Mouse (Mus musculus) left cerebral cortex, postnatal 4 days (tissue): Measurements from ENCODE around the gene Dusp28. TPM values are rescaled to one million over a fixed set of nuclear protein-coding genes. Genes with fewer than 3 reads are reported as not detected.

ENCODE experiments used
- DNase-seq: peaks from one replicate; pipeline ENCODE4 v3.0.0-alpha.2; 2022
- intact Hi-C: fragments of 180-260 bp; cut with DNase I; formaldehyde crosslinking; loops from one replicate; pipeline ENCODE4 v1.15.1; 2025
- total RNA-seq, 2 experiments: library from RNA; stranded (reverse); gene quantifications; 2 replicates each; pipeline ENCODE4 v1.2.3; 2021

Dusp28 gene
- total RNA-seq = 1 to 10 TPM; 6.3 to 7.0 TPM

GRCm38 (mm10) chr1:92906779-92907631 lies at the start of gene Dusp28:
Dusp28 (plus strand) TSS chr1:92906981.
- intact Hi-C loops = no loop called here
- peak; percentile 90 for DNase-seq

GRCm38 (mm10) chr1:92861503-92861902 lies 45.3 kb upstream of the Dusp28 start:
- no peak for DNase-seq
- intact Hi-C loops = no loop called here

DNA sequence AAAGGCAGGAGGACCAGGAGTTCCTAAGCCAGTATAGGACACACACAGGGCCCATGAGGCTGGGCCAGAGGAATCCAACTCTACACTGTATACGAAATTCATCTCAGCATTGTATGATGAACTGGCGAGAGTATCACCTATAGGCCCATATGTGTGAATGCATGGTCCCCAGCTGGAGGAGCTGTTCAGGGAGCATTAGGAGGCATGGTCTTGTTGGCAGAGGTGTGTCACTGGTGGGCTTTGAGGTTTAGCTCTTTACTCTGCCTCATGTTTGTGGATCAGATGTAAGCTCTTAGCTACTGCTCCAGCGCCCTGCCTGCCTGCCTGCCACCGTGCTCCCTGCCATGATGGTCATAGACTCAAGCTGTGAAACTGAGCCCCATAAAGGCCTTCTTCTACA lies 43.5 kb upstream of the Dusp28 start:
- DNase-seq = no peak
- intact Hi-C loops = no loop called here

GRCm38 (mm10) chr1:92866170-92866569 lies 40.6 kb upstream of the Dusp28 start:
- intact Hi-C loops = no loop called here
- no peak for DNase-seq

DNA sequence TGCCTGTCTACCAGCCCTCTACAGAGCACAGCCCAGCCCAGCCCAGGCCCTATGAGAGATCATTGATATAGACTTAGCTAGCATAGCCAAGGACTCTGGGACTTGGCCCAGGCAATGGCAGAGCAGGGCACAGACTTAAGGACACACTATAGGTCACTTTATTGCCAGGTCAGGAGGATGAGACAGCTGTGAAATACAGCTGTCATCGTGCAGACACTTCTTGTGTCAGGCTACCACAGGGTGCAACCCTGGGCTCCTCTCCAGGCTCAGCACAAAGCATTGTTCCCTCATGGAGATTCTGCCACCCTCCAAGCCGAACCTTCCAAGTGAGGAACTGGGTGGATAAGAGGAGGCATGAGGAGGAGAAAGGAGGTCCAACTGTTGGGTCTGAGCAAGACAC lies 36.8 kb upstream of the Dusp28 start:
- DNase-seq = no peak
- intact Hi-C loops = no loop called here

DNA sequence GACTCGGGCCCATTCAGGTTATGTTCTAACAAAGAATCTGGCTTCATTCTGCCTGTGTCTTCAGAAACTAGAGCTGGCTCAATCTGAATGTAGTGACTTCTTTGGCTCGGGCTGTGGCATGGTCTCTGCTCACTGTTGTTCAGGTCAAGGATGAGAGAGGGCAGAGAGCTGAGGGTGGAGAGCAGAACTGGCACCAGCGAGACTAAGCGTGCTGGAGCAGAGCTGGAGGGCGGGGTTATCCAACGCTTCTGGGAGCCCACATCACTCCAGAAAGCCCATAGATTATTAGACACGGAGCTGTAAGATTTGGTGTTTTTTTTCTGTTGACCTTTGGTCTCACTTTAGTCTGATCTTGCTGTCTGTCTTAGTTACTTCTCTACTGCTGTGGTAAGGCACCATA lies 34.1 kb upstream of the Dusp28 start:
- no peak for DNase-seq
- intact Hi-C loops = no loop called here

GRCm38 (mm10) chr1:92874011-92874410 lies 32.8 kb upstream of the Dusp28 start:
- DNase-seq = no peak
- intact Hi-C loops = no loop called here

GRCm38 (mm10) chr1:92875360-92876111 lies 31.2 kb upstream of the Dusp28 start:
- no peak for DNase-seq
- intact Hi-C loops = no loop called here

DNA sequence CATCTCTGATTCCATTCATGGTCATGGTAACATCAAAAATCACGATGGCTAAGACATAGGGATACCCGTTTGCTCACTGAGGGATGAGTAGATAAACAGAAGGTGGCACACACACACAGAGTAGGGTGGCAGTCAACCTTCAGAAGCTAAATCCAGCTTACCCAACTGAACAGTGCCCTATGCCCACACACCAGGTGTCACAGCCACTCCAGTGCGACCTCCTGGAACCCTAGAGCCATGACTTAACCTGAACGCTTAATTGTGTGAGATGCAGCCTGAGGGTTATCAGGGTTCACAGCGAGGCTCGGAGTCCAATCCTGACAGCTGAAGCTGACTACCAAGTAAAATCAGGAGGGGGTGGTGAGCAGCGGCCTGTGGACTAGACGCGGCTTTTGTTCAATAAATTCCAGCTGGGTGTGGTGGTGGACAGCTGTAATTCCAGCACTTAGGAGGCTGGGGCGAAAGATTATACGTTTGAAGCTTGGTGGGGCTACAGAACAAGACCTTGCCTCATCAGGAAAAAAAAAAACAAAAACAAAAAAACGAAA lies 29.3 kb upstream of the Dusp28 start:
- DNase-seq = no peak
- intact Hi-C loops = no loop called here

DNA sequence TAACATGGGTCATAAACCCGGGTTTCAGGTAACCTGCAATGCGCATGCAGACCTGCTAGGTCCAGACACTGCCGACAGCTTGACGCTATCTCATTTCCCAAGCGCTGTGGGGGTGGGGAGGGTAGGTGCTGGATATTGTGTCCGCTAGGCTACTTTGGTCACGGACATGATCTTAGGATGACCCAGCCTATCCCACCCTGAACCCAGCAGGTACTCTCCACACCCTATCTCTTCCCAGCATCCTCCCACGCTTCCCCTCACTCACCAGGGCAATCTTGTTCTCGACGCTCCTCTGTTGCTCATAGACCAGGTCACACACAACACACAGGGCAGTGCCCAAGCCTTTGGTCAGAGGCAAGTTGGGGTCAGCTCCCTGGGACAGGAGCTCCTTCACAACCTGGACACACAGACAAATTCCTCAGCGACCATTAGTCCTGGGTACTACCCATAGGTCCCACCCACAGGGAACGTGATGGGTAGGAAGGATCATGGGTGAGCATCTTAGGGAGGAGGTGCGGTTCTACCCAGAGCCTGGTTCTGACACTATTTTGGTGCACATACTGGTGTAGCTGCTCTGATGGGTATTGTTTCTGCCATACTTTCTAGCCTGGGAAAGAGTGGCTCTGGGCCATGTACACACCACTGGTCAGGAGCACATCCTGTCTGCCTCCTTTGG lies 28.6 kb upstream of the Dusp28 start:
- intact Hi-C loops = no loop called here
- no peak for DNase-seq

DNA sequence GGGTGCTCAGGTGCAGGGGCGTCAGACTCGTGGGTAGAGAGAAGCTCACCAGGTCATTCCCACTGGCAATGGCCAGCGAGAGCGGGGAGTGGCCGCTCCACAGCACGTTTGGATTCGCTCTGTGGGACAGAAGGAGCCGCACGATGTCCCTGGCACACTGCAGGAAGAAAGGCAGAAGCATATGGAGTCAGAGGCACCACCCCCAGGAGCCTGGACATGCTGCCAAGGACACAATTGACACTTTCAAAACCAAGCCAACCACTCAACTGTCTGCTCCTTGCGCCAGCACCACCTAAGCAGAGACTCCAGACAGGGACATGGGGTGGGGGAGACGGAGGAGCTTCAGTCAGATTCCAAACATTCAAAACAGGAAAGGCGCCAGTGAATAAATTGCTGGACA lies 27.5 kb upstream of the Dusp28 start:
- intact Hi-C loops = no loop called here

GRCm38 (mm10) chr1:92880101-92880500 lies 26.7 kb upstream of the Dusp28 start:
- DNase-seq = no peak
- intact Hi-C loops = no loop called here

More for the DNA sequence above, 27.5 kb upstream of the Dusp28 start:
- peak; percentile 83 for DNase-seq

DNA sequence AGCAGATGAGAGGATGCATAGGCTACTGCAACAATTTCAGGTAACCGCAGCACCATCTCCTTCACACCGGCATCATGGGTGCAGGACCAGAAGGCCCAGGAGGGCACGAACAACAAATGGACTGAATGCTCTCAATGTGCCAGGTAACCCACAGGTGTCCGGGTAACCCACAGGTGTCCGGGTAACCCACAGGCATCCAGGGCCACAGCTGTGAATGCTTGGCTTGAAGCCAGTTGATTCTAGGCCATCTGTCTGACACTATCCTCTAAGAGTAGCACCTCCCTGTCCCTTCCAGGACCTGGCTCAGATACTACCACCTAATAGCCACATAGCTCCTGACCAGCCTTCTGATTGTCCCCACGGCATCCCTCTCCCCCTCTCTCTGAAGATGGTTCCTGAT lies 24.8 kb upstream of the Dusp28 start:
- DNase-seq = no peak
- intact Hi-C loops = no loop called here

DNA sequence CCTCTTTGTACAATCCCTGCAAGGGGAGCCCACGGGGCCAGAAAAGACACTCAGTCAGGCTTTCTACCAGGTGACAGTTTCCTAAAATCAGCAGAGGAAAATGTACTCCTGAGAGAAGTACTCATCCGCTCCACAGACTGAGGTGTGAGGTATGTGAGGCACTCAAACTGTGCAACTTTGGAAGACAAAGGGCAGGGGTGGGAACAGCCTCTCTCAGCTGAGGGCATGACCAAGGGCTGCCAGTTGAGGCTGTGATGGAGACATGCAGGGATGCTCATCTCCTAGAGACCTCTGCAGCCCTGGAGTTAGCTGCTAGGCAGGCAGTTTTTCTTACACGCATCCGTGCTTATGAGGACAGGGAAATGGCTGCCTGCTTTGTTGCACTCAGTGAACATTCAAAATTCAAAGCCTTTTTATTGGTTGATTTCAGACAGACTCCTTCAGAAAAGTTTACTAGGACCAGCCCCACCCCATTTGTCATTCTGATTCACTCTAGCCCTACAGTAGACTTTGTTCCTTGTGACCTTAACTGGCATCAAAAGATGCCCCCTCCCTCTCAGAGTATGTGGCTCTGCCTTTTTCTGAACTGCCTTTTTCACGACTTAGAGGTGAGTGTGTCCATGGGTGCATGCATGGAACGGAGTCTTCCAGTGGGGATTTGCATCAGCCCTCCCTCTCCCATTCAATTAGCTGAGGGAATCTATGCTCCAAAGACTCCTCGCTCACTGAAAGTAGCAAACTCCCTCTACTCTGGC lies 17.7 kb upstream of the Dusp28 start:
- intact Hi-C loops = no loop called here
- DNase-seq = no peak

- intact Hi-C loops = loop anchor here (10.0 kb wide), 1 partner anchor 48 kb away; no protein-coding TSS in a partner anchor
- no peak for DNase-seq
These were observed 14.0 kb upstream of the Dusp28 start for GRCm38 (mm10) chr1:92892791-92893190.

GRCm38 (mm10) chr1:92893896-92894295 lies 12.9 kb upstream of the Dusp28 start:
- DNase-seq = no peak
- intact Hi-C loops = loop anchor here (10.0 kb wide), 1 partner anchor 49 kb away; no protein-coding TSS in a partner anchor

GRCm38 (mm10) chr1:92895089-92895488 lies 11.7 kb upstream of the Dusp28 start:
- peak; percentile 87 for DNase-seq
- intact Hi-C loops = loop anchor here (10.0 kb wide), 1 partner anchor 50 kb away; no protein-coding TSS in a partner anchor

GRCm38 (mm10) chr1:92902786-92903185 lies 4.0 kb upstream of the Dusp28 start, which contains the start of gene Ankmy1:
Ankmy1 (minus strand) TSS chr1:92902906.
- peak; percentile 52 for DNase-seq
- intact Hi-C loops = no loop called here

- intact Hi-C loops = no loop called here
- no peak for DNase-seq
These were observed 3.2 kb upstream of the Dusp28 start for GRCm38 (mm10) chr1:92903627-92904026.

- intact Hi-C loops = no loop called here
- no peak for DNase-seq
These were observed 974 bp upstream of the Dusp28 start for GRCm38 (mm10) chr1:92905703-92906310.
